Mouse (Mus musculus) lung, embryonic 14.5 days (tissue): ENCODE results near the gene Zfp651. TPM values are rescaled to one million over a fixed set of nuclear protein-coding genes. Genes with fewer than 3 reads are reported as not detected.
A peak's percentile ranks its signal among the peaks of the same experiment; 100 is the strongest.

Source experiments
- ATAC-seq: fragments of 200-750 bp; cut with Nextera tagmentation; 2 replicates; pipeline ENCODE4 v1.8.0; 2017; ENCODE audit warnings: mild to moderate bottlenecking, moderate TSS enrichment, moderate library complexity; ENCODE audit not compliant: insufficient read depth
- DNase-seq: peaks from one replicate; pipeline ENCODE4 v3.0.0-alpha.2; 2015
- H3K27ac ChIP-seq: fragments of 300-500 bp; sonication (generic); 2 replicates; pipeline ENCODE4 v1.5.1; 2014; ENCODE audit warnings: low read depth, mild to moderate bottlenecking, moderate library complexity
- H3K27me3 ChIP-seq: fragments of 300-500 bp; sonication (generic); 2 replicates; pipeline ENCODE4 v1.6.1; 2014; ENCODE audit warnings: low read length, control low read depth; ENCODE audit not compliant: insufficient read depth
- H3K36me3 ChIP-seq: fragments of 300-500 bp; sonication (generic); 2 replicates; pipeline ENCODE4 v1.6.1; 2014; ENCODE audit warnings: control low read depth; ENCODE audit not compliant: insufficient read depth
- H3K4me1 ChIP-seq: fragments of 300-500 bp; sonication (generic); 2 replicates; pipeline ENCODE4 v1.6.1; 2014; ENCODE audit warnings: antibody characterized with exemption, control low read depth; ENCODE audit not compliant: insufficient read depth
- H3K4me2 ChIP-seq: fragments of 300-500 bp; sonication (generic); 2 replicates; pipeline ENCODE4 v1.6.1; 2014; ENCODE audit warnings: mild to moderate bottlenecking
- H3K4me3 ChIP-seq: fragments of 300-500 bp; sonication (generic); 2 replicates; pipeline ENCODE4 v1.5.1; 2014; ENCODE audit warnings: low read depth, low read length
- H3K9ac ChIP-seq: fragments of 300-500 bp; sonication (generic); 2 replicates; pipeline ENCODE4 v1.6.1; 2014
- H3K9me3 ChIP-seq: fragments of 300-500 bp; sonication (generic); 2 replicates; pipeline ENCODE4 v1.6.1; 2016; ENCODE audit warnings: low read depth, low read length, control low read depth
- CTCF ChIP-seq: IDR thresholded peaks from 2 replicates; pipeline ENCODE4 v1.5.1; 2016; ENCODE audit warnings: antibody characterized with exemption, low read depth
- WGBS: fragments of 180-500 bp; shearing (Covaris S2); extraction: QIAGEN DNeasy Blood & Tissue Kit; methylation state at CpG from one replicate; pipeline ENCODE4 v1.1.7; 2014; 5-methylcytosine and 5-hydroxymethylcytosine counted together
- polyA plus RNA-seq: library from polyadenylated mRNA; unstranded; fragments of >200 nt; fragmentation: Nextera tagmentation; extraction: Ambion mirVana; gene quantifications from 2 replicates; pipeline ENCODE4 v1.2.1, GENCODE M21; 2014

Zfp651 gene
- polyA plus RNA-seq, 1 experiment from 2014 or later: 13.8 TPM

DNA sequence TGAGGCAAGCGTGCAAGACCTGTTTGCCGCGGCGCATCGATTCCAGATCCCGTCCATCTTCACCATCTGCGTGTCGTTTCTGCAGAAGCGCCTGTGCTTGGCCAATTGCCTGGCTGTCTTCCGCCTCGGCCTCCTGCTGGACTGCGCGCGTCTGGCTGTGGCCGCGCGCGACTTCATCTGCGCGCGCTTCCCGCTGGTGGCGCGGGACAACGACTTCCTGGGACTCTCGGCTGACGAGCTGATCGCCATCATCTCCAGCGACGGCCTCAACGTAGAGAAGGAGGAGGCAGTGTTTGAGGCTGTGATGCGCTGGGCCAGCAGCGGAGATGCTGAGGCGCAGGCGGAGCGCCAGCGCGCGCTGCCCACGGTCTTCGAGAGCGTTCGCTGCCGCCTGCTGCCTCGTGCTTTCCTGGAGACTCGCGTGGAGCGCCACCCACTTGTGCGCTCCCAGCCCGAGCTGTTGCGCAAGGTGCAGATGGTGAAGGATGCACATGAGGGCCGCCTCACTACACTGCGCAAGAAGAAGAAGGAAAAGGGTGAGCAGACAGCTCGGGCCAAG is 19.0 kb downstream of the Zfp651 start:
- H3K9ac ChIP-seq: no peak overlapping the region; the same call in 1 of the 2 replicates
- peak; percentile 56; the same call in 1 of the 2 replicates for ATAC-seq

DNA sequence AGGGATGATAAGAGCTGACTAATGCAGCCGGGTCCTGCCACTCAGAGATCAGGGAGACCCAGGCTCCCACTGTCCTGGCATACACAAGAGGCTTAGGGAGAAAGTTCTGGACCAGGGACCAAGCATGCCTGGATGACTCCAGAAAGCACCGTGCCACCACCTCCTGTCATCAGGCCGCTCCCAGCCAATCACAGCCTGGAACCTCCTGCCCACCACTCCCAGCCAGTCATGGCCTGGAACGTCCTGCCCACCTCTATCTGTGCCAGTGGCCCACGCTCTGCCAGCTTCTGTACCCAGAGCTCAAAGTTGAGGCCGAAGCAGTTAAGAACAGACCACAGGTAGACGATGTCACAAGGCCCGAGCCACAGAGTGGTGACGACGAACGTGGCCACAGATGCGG is 25.7 kb downstream of the Zfp651 start:
- H3K4me3 ChIP-seq: no peak overlapping the region
- H3K36me3 ChIP-seq: no peaks in the 10 kb centered on the region
- no peak overlapping the region for H3K4me2 ChIP-seq
- DNase-seq (no peak), ATAC-seq (no peak)
- no peaks in the 10 kb centered on the region for H3K4me1 ChIP-seq
- 80% methylated on average over 12 of the region's 12 CpGs for WGBS
- H3K27me3 ChIP-seq: no peaks in the 10 kb centered on the region; the same call in 1 of the 2 replicates
- no peak overlapping the region for H3K27ac ChIP-seq
- H3K9ac ChIP-seq: no peak overlapping the region
- H3K9me3 ChIP-seq: no peaks in the 10 kb centered on the region
- TF ChIP-seq CTCF: no peak

More for the DNA sequence above, 19.0 kb downstream of the Zfp651 start:
- Histone ChIP-seq H3K27ac (no peak overlapping the region), H3K27me3 (peaks cover 30% of the 10 kb centered on the region), H3K4me1 (0 out of 2 replicates have a peak, but pooled peaks cover 5% of the 10 kb centered on the region), H3K4me2 (peak overlapping the region; percentile 67), H3K36me3 (no peaks in the 10 kb centered on the region), H3K9me3 (no peaks in the 10 kb centered on the region), H3K4me3 (peak overlapping the region; percentile 31)
- DNase-seq: peak; percentile 80
- 9% methylated on average over 54 of the region's 54 CpGs for WGBS
- TF ChIP-seq CTCF: peak; percentile 16; the same call in 1 of the 2 replicates

- WGBS: 72% methylated on average over 8 of the region's 8 CpGs
- Histone ChIP-seq H3K4me1 (no peaks in the 10 kb centered on the region), H3K36me3 (no peaks in the 10 kb centered on the region), H3K27ac (no peak overlapping the region), H3K27me3 (no peaks in the 10 kb centered on the region; the same call in 1 of the 2 replicates), H3K9me3 (no peaks in the 10 kb centered on the region), H3K4me2 (no peak overlapping the region), H3K9ac (no peak overlapping the region), H3K4me3 (no peak overlapping the region)
- ATAC-seq (no peak), DNase-seq (no peak)
- no peak for TF ChIP-seq CTCF
Measured at GRCm38 (mm10) chr9:121785261-121785660, 26.1 kb downstream of the Zfp651 start.

GRCm38 (mm10) chr9:121786359-121786758 is 27.2 kb downstream of the Zfp651 start:
- TF ChIP-seq CTCF: no peak
- Histone ChIP-seq H3K4me3 (no peak overlapping the region), H3K36me3 (no peaks in the 10 kb centered on the region), H3K9me3 (no peaks in the 10 kb centered on the region), H3K4me2 (no peak overlapping the region), H3K9ac (no peak overlapping the region), H3K4me1 (no peaks in the 10 kb centered on the region), H3K27me3 (no peaks in the 10 kb centered on the region), H3K27ac (no peak overlapping the region)
- ATAC-seq (no peak), DNase-seq (no peak)
- WGBS: 64% methylated on average over 2 of the region's 2 CpGs

- DNase-seq: peak; percentile 83
- H3K9me3 ChIP-seq: no peaks in the 10 kb centered on the region
- peak; percentile 53; the same call in 1 of the 2 replicates for ATAC-seq
- H3K27me3 ChIP-seq: no peaks in the 10 kb centered on the region
- no peak for TF ChIP-seq CTCF
- H3K4me2 ChIP-seq: no peak overlapping the region
- no peaks in the 10 kb centered on the region for H3K4me1 ChIP-seq
- 19% methylated on average over 5 of the region's 5 CpGs for WGBS
- no peak overlapping the region for H3K27ac ChIP-seq
- no peaks in the 10 kb centered on the region for H3K36me3 ChIP-seq
- no peak overlapping the region for H3K9ac ChIP-seq
- H3K4me3 ChIP-seq: no peak overlapping the region
Measured at GRCm38 (mm10) chr9:121791206-121791605, 32.1 kb downstream of the Zfp651 start.

DNA sequence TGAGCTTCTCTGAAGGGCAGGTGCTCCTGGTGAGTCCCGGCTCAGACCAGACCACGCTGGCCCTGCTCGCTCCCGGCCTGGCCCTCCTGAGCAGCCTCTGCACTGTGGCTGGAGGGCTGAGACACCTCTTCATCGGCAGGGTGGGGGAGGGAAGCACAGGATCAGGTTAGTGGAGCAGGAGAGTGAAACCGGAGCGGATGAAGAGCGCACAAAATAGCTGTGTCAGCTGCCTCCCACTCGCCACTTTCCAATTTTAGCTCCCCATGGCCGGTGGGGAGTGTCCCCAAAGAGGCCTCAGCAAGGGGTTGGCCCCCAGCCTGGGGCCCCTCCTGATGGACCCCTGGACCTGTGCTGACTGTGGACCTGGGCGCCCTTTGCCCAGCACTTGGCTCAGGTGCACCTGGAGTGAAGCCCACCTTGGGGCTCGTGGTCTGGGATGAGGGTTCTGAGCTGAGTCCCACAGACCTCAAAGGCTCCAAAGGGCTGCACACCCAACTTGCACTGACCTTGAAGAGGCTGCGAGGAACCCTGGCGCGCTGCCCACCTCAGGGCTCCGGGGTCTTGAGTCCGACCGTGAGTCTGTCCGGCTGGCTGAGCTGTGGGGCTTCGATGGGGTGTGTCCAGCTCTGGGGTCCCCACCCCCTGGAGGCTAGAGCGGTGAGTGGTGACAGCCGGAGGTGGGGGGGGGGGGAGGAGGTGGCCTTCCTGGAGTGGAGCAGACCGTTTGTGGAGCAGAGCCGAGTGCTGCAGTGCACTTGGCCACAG is 32.8 kb downstream of the Zfp651 start, which contains the start of gene Hhatl:
Hhatl (minus strand) TSS at position 751 of the 765 bp plus-strand sequence.
- Histone ChIP-seq H3K4me2 (no peak within 1 kb of the TSS), H3K27me3 (no peaks in the 10 kb centered on the region), H3K9ac (no peak within 1 kb of the TSS), H3K4me1 (no peaks in the 10 kb centered on the region), H3K27ac (no peak within 1 kb of the TSS), H3K9me3 (no peaks in the 10 kb centered on the region), H3K4me3 (no peak within 1 kb of the TSS), H3K36me3 (no peaks in the 10 kb centered on the region)
- no peak for TF ChIP-seq CTCF
- DNase-seq (no peak), ATAC-seq (0 out of 2 replicates have a peak, but pooled peaks have one; percentile 23)
- WGBS: 44% methylated on average over 24 of the region's 24 CpGs

DNA sequence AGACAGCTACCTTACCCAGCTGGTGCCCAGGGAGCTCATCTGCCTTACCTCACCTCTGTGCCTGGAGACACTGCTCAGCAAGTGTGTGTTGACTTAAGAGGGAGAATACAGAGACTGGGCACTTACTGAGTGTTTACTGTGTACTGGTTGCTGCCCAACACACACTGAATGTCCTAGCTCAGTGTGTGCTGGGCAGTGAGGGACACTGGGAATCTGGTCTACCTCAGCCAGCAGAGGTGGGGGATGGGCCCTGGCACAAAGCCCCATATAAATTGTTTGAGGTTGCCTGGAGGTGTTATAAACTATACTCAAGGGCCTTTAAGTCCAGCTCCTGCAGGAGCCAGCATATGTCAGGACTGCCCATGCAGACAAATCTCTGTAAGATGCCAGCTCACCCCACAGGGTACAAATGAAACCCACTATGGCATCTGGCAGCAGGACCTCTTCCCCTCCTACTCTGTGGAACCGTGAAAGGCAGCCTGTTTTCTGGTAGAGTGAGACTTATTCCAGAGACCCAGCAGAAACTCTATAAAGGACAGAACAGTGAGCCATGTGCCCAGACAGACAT is 35.9 kb downstream of the Zfp651 start:
- H3K9ac ChIP-seq: no peak overlapping the region
- DNase-seq (no peak), ATAC-seq (no peak)
- H3K4me3 ChIP-seq: no peak overlapping the region
- no peaks in the 10 kb centered on the region for H3K36me3 ChIP-seq
- no peak for TF ChIP-seq CTCF
- 38% methylated on average over 1 of the region's 1 CpGs for WGBS
- no peaks in the 10 kb centered on the region for H3K4me1 ChIP-seq
- no peaks in the 10 kb centered on the region for H3K27me3 ChIP-seq
- H3K4me2 ChIP-seq: no peak overlapping the region
- H3K9me3 ChIP-seq: no peaks in the 10 kb centered on the region
- H3K27ac ChIP-seq: no peak overlapping the region
